Mouse (Mus musculus) retina, adult 2 months (tissue): ENCODE data around the gene Olfr346.

Experiments
- DNase-seq: peaks from one replicate; pipeline ENCODE4 v3.0.0-alpha.2; 2012; ENCODE audit warnings: low read depth, low spot score

Olfr346 gene

DNA sequence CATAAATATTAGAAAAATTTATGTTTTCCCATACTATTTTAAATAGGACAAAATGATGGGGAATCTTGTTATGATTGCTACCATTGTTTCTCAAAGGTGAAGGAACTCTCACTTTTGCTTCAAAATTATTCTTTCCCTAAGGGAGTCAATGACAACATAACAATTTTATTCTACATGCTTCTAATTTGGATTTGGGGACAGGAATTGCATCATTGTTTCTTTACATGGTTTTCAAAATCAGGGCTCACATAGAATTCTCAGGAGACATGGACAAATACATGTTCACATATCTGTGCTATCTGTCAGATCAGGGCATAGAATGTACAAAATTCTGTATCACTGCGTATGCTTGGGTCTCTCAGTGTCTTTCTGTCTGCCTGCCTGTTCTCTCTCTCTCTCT is at the start of gene Olfr346:
Gene Olfr346, plus strand, starts transcription at position 301 of the 400 bp plus-strand sequence.
- no peak for DNase-seq

DNA sequence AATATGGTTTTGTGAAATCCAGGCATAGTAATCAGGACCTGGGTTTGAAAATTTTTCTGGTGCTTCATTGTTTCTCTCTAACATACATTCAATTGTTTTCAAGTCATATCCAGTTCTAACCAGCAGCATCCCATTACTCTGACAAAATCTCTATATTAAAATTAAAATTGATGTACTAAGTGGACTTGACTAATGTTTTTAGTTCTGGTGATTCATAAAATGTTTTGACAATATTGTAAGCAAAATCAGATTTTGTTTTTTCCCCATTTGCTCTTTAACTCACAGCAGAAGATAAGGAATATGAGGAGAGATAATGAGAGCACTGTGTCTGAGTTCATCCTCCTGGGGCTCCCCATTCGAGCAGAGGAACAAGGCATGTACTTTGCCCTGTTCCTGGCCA is 45.8 kb upstream of the Olfr346 start, which contains the start of gene Olfr345:
Gene Olfr345, plus strand, starts transcription at position 301 of the 400 bp plus-strand sequence.
- DNase-seq = no peak

DNA sequence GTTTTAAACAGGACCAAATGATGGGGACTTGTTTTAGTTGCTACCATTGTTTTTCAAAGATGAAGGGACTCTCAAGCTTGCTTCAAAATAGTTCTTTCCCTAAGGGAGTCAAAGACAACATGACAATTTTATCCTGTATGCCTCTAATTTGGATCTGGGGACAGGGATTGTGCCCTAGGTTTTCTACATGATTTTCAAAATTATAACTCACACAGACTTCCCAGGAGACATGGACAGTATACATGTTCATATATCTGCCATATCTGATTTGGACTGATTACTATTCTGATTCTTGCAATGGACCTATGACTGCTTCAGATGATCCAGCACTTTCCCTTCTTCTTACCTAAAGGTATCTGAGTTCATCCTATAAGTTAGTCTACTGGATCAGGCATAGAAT is 46.0 kb downstream of the Olfr346 start, which contains the start of gene Olfr347:
Gene Olfr347, plus strand, starts transcription at position 301 of the 400 bp plus-strand sequence.
- DNase-seq = no peak

- DNase-seq = no peak
Measured at GRCm38 (mm10) chr2:36736226-36736625, 50.6 kb downstream of the Olfr346 start.
